ENCODE assay signal across 7 mouse cellular contexts in the genomic region with DNA sequence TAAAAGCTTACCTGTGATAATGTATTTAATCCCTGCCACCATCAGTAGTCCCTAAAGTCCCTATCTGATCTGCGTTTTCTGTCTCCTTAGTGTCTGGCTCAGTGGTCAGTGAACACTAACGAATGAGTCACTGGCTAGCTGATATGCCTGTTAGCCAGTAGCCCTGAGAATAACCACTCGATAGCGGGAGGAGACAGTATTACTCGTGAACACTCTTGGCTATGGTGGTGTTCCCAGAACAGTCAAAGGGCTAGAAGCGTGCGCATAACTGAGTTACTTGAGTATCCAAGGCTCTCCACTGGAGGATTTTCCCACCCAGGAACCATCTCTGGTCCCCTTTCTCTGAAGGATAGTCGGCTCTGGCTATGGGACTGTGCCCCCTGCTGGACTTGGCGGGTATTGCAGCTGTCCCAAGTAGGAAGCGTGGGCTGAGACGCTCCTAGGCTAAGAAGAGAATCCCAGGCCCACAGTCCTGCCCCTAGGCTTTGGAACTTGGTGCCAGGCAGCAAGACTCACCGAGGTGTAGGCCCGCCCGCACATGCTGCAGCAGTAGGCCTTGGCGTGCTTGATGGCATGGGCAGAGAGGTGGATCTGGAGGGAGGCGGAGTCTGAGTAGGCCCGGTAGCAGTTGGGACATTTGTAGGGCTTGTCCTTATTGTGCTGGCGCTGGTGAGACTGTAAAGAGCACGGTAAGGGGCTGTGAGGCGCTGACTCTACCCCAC. TPM values are rescaled to one million over a fixed set of nuclear protein-coding genes. Genes with fewer than 3 reads are reported as not detected.
DNase-seq lines count a peak whose midpoint lies in the region; ATAC-seq and TF ChIP-seq lines count a peak whose summit lies in the region.

No protein-coding gene starts in this region.

- peak overlapping the region; percentile 31; the same call in 1 of the 2 replicates for H3K9ac ChIP-seq in intestine, postnatal 0 days (ENCODE audit: low read depth, low read length)
- H3K9ac ChIP-seq in limb, embryonic 11.5 days (ENCODE audit: low read length): no peak overlapping the region
- H3K9ac ChIP-seq in midbrain, embryonic 14.5 days (replicated peaks; ENCODE audit: low read length): no peak overlapping the region

- TF ChIP-seq POLR2A in spleen, adult 2 months (IDR thresholded peaks at IDR 0.05; ENCODE audit: low read depth, low read length): no peak

- no peaks in the 10 kb centered on the region for H3K9me3 ChIP-seq in intestine, postnatal 0 days (ENCODE audit: control insufficient read depth)
- no peaks in the 10 kb centered on the region for H3K9me3 ChIP-seq in limb, embryonic 11.5 days (ENCODE audit: control insufficient read depth, low read length)
- no peaks in the 10 kb centered on the region for H3K9me3 ChIP-seq in midbrain, embryonic 14.5 days (ENCODE audit: control insufficient read depth, low read length)

- H3K4me1 ChIP-seq in intestine, postnatal 0 days (replicated peaks; ENCODE audit: control insufficient read depth, insufficient read depth, low read length): no peaks in the 10 kb centered on the region
- H3K4me1 ChIP-seq in limb, embryonic 11.5 days (ENCODE audit: control insufficient read depth, insufficient read depth, low read length): no peaks in the 10 kb centered on the region
- no peaks in the 10 kb centered on the region for H3K4me1 ChIP-seq in midbrain, embryonic 14.5 days (ENCODE audit: control insufficient read depth, insufficient read depth, low read length)
- H3K4me1 ChIP-seq in spleen, adult 2 months (ENCODE audit: control insufficient read depth, insufficient read depth, insufficient read length): no peaks in the 10 kb centered on the region

- peak; percentile 97 for TF ChIP-seq CTCF in intestine, postnatal 0 days (IDR thresholded peaks at IDR 0.05; ENCODE audit: low read depth)
- TF ChIP-seq CTCF in spleen, adult 2 months (IDR thresholded peaks at IDR 0.05; ENCODE audit: extremely low read depth, insufficient read depth, insufficient read length, insufficient replicate concordance): peak; percentile 94; the same call in 1 of the 2 replicates

- peaks cover 77% of the 10 kb centered on the region for H3K36me3 ChIP-seq in intestine, postnatal 0 days (ENCODE audit: control insufficient read depth, insufficient read depth)
- H3K36me3 ChIP-seq in limb, embryonic 11.5 days (ENCODE audit: control insufficient read depth, insufficient read depth, low read length): peaks cover 18% of the 10 kb centered on the region
- H3K36me3 ChIP-seq in midbrain, embryonic 14.5 days (ENCODE audit: control insufficient read depth, insufficient read depth, low read length): peaks cover 93% of the 10 kb centered on the region
- peaks cover 34% of the 10 kb centered on the region for H3K36me3 ChIP-seq in spleen, adult 2 months (ENCODE audit: control insufficient read depth, insufficient read depth, low read length)

- no peak overlapping the region for H3K27ac ChIP-seq in intestine, postnatal 0 days (ENCODE audit: low read depth, low read length)
- H3K27ac ChIP-seq in limb, embryonic 11.5 days (replicated peaks; ENCODE audit: low read depth, low read length): no peak overlapping the region
- H3K27ac ChIP-seq in midbrain, embryonic 14.5 days (replicated peaks; ENCODE audit: low read depth, low read length): 0 out of 2 replicates have a peak overlapping the region, but pooled peaks have one; percentile 32
- no peak overlapping the region for H3K27ac ChIP-seq in spleen, adult 2 months (ENCODE audit: insufficient read depth, low read length)

- H3K27me3 ChIP-seq in intestine, postnatal 0 days (replicated peaks; ENCODE audit: control insufficient read depth, insufficient read depth, low read length): no peaks in the 10 kb centered on the region
- no peaks in the 10 kb centered on the region for H3K27me3 ChIP-seq in limb, embryonic 11.5 days (ENCODE audit: control insufficient read depth, insufficient read depth, low read length)
- no peaks in the 10 kb centered on the region for H3K27me3 ChIP-seq in midbrain, embryonic 14.5 days (ENCODE audit: control insufficient read depth, insufficient read depth, low read length)
- no peaks in the 10 kb centered on the region for H3K27me3 ChIP-seq in spleen, adult 2 months (ENCODE audit: control insufficient read depth, insufficient read depth, low read length)

- peak; percentile 80 for DNase-seq in adrenal gland, adult 2 months
- DNase-seq in embryo, embryonic 11 days: peak; percentile 80
- DNase-seq in gonadal fat pad, adult 2 months (ENCODE audit: low read depth): peak; percentile 94
- DNase-seq in limb, embryonic 11.5 days (ENCODE audit: low spot score): peak; percentile 87
- DNase-seq in midbrain, embryonic 14.5 days: peak; percentile 89
- DNase-seq in spleen, adult 2 months (ENCODE audit: low read depth in 1 of 2, low spot score in 2 of 2): peak; percentile 21 to 69

- ATAC-seq in intestine, postnatal 0 days: peak; percentile 34; the same call in 1 of the 2 replicates
- ATAC-seq in limb, embryonic 11.5 days (ENCODE audit: insufficient number of reproducible peaks, low FRiP score, low TSS enrichment, low read depth): 0 out of 2 replicates have a peak, but pooled peaks have one; percentile 32
- ATAC-seq in midbrain, embryonic 14.5 days (ENCODE audit: low FRiP score, low TSS enrichment): peak; percentile 48; the same call in 1 of the 2 replicates

- H3K4me2 ChIP-seq in intestine, postnatal 0 days (replicated peaks; ENCODE audit: low read depth): peak overlapping the region; percentile 35; the same call in 1 of the 2 replicates
- H3K4me2 ChIP-seq in limb, embryonic 11.5 days (ENCODE audit: low read depth, severe bottlenecking): no peak overlapping the region
- no peak overlapping the region for H3K4me2 ChIP-seq in midbrain, embryonic 14.5 days (ENCODE audit: low read length)

- 49% methylated on average over 20 of the region's 20 CpGs for WGBS in intestine, postnatal 0 days
- WGBS in limb, embryonic 11.5 days: 45% methylated on average over 20 of the region's 20 CpGs
- WGBS in midbrain, embryonic 14.5 days: 43% methylated on average over 20 of the region's 20 CpGs
- 70% methylated on average over 20 of the region's 20 CpGs for WGBS in spleen, adult 2 months

- H3K4me3 ChIP-seq in intestine, postnatal 0 days (ENCODE audit: low read depth, low read length): no peak overlapping the region
- H3K4me3 ChIP-seq in limb, embryonic 11.5 days (ENCODE audit: low read depth, low read length): no peak overlapping the region
- H3K4me3 ChIP-seq in midbrain, embryonic 14.5 days (replicated peaks; ENCODE audit: low read depth, low read length): no peak overlapping the region
- no peak overlapping the region for H3K4me3 ChIP-seq in spleen, adult 2 months (ENCODE audit: extremely low read depth, insufficient read depth, insufficient read length)

RNA-seq across cellular contexts. Expression of a gene that starts 21.6 kb away (rescaled TPM):
- total RNA-seq in adrenal gland, adult 2 months (2021): under 1 TPM; 0.20 to 0.21 TPM
- polyA plus RNA-seq in adrenal gland, adult 2 months (2012; rRNA removed): 0.51 and 0.60 TPM in 2 replicates
- polyA plus RNA-seq in gonadal fat pad, adult 2 months (2012; rRNA removed): 1.3 and 1.4 TPM in 2 replicates
- polyA plus RNA-seq in intestine, postnatal 0 days (2015; fragmentation: Nextera tagmentation; extraction: Ambion mirVana): not detected in 2 replicates
- polyA plus RNA-seq in limb, embryonic 11.5 days (2014; fragmentation: Nextera tagmentation; extraction: Ambion mirVana): 0.06 and 0.28 TPM in 2 replicates
- polyA plus RNA-seq in midbrain, embryonic 14.5 days (2014; fragmentation: Nextera tagmentation; extraction: Ambion mirVana): 0.47 and 0.74 TPM in 2 replicates
- 0.41 TPM in 2 replicates for polyA plus RNA-seq in spleen, adult 2 months (2012; rRNA removed)

RNA-seq across cellular contexts. Expression of a gene that starts 29.1 kb away (rescaled TPM):
- 10 to 100 TPM; 21.2 to 28.2 TPM for total RNA-seq in adrenal gland, adult 2 months (2021)
- 57.7 and 66.7 TPM in 2 replicates for polyA plus RNA-seq in adrenal gland, adult 2 months (2012; rRNA removed)
- 25.9 and 39.6 TPM in 2 replicates for polyA plus RNA-seq in gonadal fat pad, adult 2 months (2012; rRNA removed)
- 12.6 and 12.9 TPM in 2 replicates for polyA plus RNA-seq in intestine, postnatal 0 days (2015; fragmentation: Nextera tagmentation; extraction: Ambion mirVana)
- 44.7 TPM in 2 replicates for polyA plus RNA-seq in limb, embryonic 11.5 days (2014; fragmentation: Nextera tagmentation; extraction: Ambion mirVana)
- 28.3 and 35.7 TPM in 2 replicates for polyA plus RNA-seq in midbrain, embryonic 14.5 days (2014; fragmentation: Nextera tagmentation; extraction: Ambion mirVana)
- polyA plus RNA-seq in spleen, adult 2 months (2012; rRNA removed): 52.7 and 69.3 TPM in 2 replicates
